Mouse (Mus musculus) embryonic facial prominence, embryonic 11.5 days (tissue): ENCODE measurements around the gene Mrpl48. TPM values are rescaled to one million over a fixed set of nuclear protein-coding genes. Genes with fewer than 3 reads are reported as not detected.
"Not testable (repeated sequence)": the region's sequence is repeated elsewhere in the genome, so short reads cannot be mapped to it uniquely, and the experiment has no call there.

Experiments
- ATAC-seq: fragments of 200-750 bp; cut with Nextera tagmentation; replicated peaks from 2 replicates; pipeline ENCODE4 v1.8.0; 2017; ENCODE audit warnings: low read depth; ENCODE audit not compliant: insufficient number of reproducible peaks, low FRiP score, low TSS enrichment
- DNase-seq: peaks from one replicate; pipeline ENCODE4 v3.0.0-alpha.2; 2015; ENCODE audit warnings: low spot score
- H3K27ac ChIP-seq: fragments of 300-500 bp; sonication (generic); replicated peaks from 2 replicates; pipeline ENCODE4 v1.5.1; 2014; ENCODE audit warnings: mild to moderate bottlenecking, low read depth, low read length, control low read depth
- H3K27me3 ChIP-seq: fragments of 300-500 bp; sonication (generic); 2 replicates; pipeline ENCODE4 v1.6.1; 2014; ENCODE audit warnings: mild to moderate bottlenecking, low read length, moderate library complexity, mixed read lengths; ENCODE audit not compliant: control insufficient read depth, insufficient read depth
- H3K36me3 ChIP-seq: fragments of 300-500 bp; sonication (generic); replicated peaks from 2 replicates; pipeline ENCODE4 v1.6.1; 2014; ENCODE audit warnings: low read depth, mild to moderate bottlenecking, low read length, moderate library complexity, mixed read lengths; ENCODE audit not compliant: control insufficient read depth, insufficient read depth
- H3K4me1 ChIP-seq: fragments of 300-500 bp; sonication (generic); 2 replicates; pipeline ENCODE4 v1.6.1; 2014; ENCODE audit warnings: low read length, mixed read lengths; ENCODE audit not compliant: control insufficient read depth, insufficient read depth
- H3K4me2 ChIP-seq: fragments of 300-500 bp; sonication (generic); 2 replicates; pipeline ENCODE4 v1.6.1; 2014; ENCODE audit warnings: low read depth, mild to moderate bottlenecking, control low read depth, low read length, moderate library complexity
- H3K4me3 ChIP-seq: fragments of 300-500 bp; sonication (generic); 2 replicates; pipeline ENCODE4 v1.5.1; 2014; ENCODE audit warnings: low read depth, low read length, control low read depth
- H3K9ac ChIP-seq: fragments of 300-500 bp; sonication (generic); replicated peaks from 2 replicates; pipeline ENCODE4 v1.6.1; 2014; ENCODE audit warnings: mild to moderate bottlenecking, control low read depth, low read length
- H3K9me3 ChIP-seq: fragments of 300-500 bp; sonication (generic); replicated peaks from 2 replicates; pipeline ENCODE4 v1.6.1; 2016; ENCODE audit warnings: mild to moderate bottlenecking, low read length, inconsistent platforms, mixed read lengths; ENCODE audit not compliant: control insufficient read depth
- WGBS: fragments of 180-500 bp; shearing (Covaris S2); extraction: QIAGEN DNeasy Blood & Tissue Kit; methylation state at CpG from one replicate; pipeline ENCODE4 v1.1.7; 2014; 5-methylcytosine and 5-hydroxymethylcytosine counted together
- polyA plus RNA-seq: library from polyadenylated mRNA; unstranded; fragments of >200 nt; fragmentation: Nextera tagmentation; extraction: Ambion mirVana; gene quantifications from 2 replicates; pipeline ENCODE4 v1.2.1, GENCODE M21; 2014

The Mrpl48 gene
- polyA plus RNA-seq, 1 experiment from 2014 or later, result 66.7 TPM

DNA sequence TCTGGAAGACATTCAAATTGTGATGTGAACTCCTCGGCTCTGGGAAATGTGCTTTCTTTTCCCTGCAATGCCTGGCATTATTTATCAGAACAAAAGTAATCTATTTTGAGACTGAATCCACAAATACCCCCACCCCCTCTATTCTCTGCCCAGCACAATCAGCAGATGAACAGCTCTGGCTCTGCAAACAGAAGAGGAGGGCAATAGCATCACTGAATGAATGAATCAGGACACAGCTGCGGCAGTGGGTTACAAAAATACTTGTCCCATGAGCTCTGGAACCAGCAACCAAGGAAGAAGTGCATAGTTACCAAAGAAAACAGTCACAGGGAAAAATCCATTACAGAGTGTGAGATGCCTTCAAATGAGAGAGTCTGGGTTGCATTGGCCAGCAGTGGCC, 29.3 kb downstream of the Mrpl48 start:
- Histone ChIP-seq H3K27ac (no peak overlapping the region), H3K4me1 (no peaks in the 10 kb centered on the region), H3K4me3 (no peak overlapping the region), H3K9me3 (no peaks in the 10 kb centered on the region), H3K4me2 (no peak overlapping the region), H3K27me3 (no peaks in the 10 kb centered on the region), H3K9ac (no peak overlapping the region), H3K36me3 (no peaks in the 10 kb centered on the region)
- ATAC-seq, result no peak
- 78% methylated on average over 2 of the region's 2 CpGs for WGBS
- DNase-seq, result no peak

DNA sequence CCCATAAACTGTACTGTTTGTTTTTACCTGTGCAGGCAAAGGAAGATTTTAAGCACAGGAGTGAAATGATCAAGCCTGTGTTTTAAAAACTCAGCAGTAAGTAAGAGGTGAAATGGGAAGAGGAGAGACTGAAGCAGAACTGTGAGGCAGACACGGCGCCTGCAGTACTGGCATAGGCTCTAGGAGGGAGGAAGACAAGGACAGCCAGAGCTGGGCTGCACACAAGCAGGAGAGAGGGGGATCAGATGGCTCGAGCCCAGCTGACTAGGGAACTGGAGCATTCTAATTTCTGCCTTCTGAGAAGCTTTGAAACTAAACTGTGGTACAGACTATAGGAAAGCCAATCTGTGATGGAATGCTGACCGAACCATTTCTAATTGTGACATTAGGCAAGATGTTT, 35.4 kb downstream of the Mrpl48 start:
- no peaks in the 10 kb centered on the region for H3K4me1 ChIP-seq
- H3K27me3 ChIP-seq, result no peaks in the 10 kb centered on the region
- WGBS, result 78% methylated on average over 4 of the region's 4 CpGs
- no peak for ATAC-seq
- no peaks in the 10 kb centered on the region for H3K9me3 ChIP-seq
- H3K4me3 ChIP-seq, result no peak overlapping the region
- no peak overlapping the region for H3K27ac ChIP-seq
- H3K36me3 ChIP-seq, result no peaks in the 10 kb centered on the region
- DNase-seq, result no peak
- H3K9ac ChIP-seq, result no peak overlapping the region
- no peak overlapping the region for H3K4me2 ChIP-seq

- H3K9ac ChIP-seq, result no peak overlapping the region
- H3K27ac ChIP-seq, result no peak overlapping the region
- H3K4me1 ChIP-seq, result no peaks in the 10 kb centered on the region
- DNase-seq (no peak), ATAC-seq (no peak)
- H3K27me3 ChIP-seq, result no peaks in the 10 kb centered on the region
- no peak overlapping the region for H3K4me2 ChIP-seq
- no peaks in the 10 kb centered on the region for H3K9me3 ChIP-seq
- H3K4me3 ChIP-seq, result no peak overlapping the region
- 81% methylated on average over 4 of the region's 4 CpGs for WGBS
- no peaks in the 10 kb centered on the region for H3K36me3 ChIP-seq
These were observed 36.0 kb downstream of the Mrpl48 start for GRCm38 (mm10) chr7:100572061-100572460.

DNA sequence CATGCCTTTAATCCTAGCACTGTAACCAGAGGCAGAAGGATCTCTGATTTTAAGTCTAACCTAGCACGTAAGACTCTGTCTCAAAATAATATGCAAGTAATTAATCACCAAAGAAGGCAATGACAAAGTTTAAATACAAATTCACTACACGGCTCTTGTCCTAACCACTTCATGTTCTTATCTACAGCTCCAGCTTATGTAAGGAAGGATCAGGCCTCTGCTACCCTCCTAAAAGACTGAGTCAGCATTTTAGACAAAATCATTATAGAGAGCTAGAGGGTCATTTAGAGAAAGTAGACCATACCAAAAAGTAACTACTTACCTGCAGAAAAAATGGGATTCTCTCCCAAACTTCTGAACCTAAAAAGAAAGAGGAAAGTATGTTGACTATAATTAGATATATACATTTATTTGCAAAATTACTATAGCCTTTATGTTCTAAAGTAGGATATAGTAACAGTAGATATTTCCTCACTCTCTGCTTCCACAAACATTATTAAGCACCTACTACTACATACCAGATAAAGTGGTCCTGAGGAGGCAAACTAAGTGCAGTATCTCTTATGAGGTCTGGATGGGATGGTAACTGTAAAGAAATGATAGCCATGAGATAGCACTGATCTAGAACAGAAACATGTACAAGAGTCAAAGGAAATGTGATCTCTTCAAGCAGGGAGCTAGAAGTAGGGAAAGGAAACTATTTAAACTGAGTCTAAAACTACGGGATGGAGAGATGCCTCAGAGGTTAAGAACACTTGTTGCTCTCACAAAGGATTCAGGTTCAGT, 37.0 kb downstream of the Mrpl48 start:
- Histone ChIP-seq H3K27me3 (no peaks in the 10 kb centered on the region), H3K4me1 (no peaks in the 10 kb centered on the region), H3K4me2 (no peak overlapping the region), H3K4me3 (no peak overlapping the region), H3K27ac (no peak overlapping the region), H3K9ac (no peak overlapping the region), H3K9me3 (no peaks in the 10 kb centered on the region), H3K36me3 (no peaks in the 10 kb centered on the region)
- DNase-seq (no peak), ATAC-seq (no peak)
- 85% methylated on average over 3 of the region's 3 CpGs for WGBS

DNA sequence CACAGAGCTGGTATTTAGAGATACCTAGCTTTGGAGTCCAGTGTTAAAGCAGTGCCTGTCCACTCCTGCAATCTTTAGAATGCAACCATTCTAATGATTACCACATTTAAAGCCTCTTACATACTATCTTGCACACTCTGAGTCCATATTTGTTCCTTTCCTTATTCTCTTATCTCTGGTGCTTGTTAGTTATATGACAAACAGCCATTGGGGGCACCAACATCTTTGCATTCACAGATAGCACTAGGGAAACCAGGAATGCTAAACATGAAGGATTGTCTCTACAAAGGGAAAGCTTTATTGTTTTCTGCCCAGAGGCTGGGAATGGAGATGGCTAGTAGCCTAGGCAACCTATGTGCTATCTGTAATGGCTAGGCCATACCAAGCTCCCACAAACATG, 38.2 kb downstream of the Mrpl48 start:
- H3K4me2 ChIP-seq, result no peak overlapping the region
- H3K27me3 ChIP-seq, result no peaks in the 10 kb centered on the region
- no peaks in the 10 kb centered on the region for H3K9me3 ChIP-seq

GRCm38 (mm10) chr7:100567238-100567637, 40.9 kb downstream of the Mrpl48 start:
- H3K9me3 ChIP-seq, H3K4me1 ChIP-seq, DNase-seq, H3K4me2 ChIP-seq, H3K27me3 ChIP-seq, H3K27ac ChIP-seq, ATAC-seq, H3K9ac ChIP-seq, H3K4me3 ChIP-seq, H3K36me3 ChIP-seq: not testable (repeated sequence)
- 72% methylated on average over 5 of the region's 5 CpGs for WGBS

More for the DNA sequence above, 38.2 kb downstream of the Mrpl48 start:
- Histone ChIP-seq H3K36me3 (no peaks in the 10 kb centered on the region), H3K4me1 (no peaks in the 10 kb centered on the region), H3K9ac (no peak overlapping the region), H3K27ac (no peak overlapping the region), H3K4me3 (no peak overlapping the region)
- no peak for ATAC-seq
- no peak for DNase-seq

DNA sequence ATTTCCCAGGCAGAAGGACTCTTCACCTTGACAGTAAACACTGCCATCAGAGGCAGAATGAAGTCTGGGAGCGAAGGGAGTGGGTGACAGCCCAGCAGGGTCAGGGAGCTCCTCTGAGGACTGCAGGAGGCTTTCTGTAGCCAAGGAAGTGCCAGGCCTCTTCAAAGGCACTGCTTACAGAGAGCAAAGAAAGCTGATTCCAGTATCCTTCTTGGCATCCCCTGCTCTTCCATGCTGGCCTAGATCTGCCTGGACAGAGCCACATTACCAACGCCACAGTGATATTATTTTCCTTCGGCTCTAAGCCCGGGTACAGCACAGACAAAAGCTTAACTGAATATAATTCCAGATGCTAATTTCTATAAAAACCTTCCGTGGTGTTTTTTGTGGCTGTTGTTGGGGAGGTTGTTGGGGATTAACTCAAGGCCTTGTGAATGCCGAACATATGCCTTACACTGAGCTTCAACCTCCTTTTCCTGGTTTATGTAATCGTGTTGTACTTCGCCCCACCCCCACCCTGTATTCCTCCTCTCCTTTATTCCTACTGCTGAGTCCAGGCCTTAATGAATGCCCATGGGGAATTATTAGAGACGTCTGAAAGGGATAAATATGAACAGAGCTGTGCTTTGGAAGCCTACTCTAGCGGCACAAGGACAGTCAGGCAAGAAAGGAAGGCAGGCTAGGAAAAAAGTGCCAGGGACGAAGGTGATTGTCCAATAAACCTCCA, 46.1 kb downstream of the Mrpl48 start:
- H3K4me2 ChIP-seq, result no peak overlapping the region
- no peak overlapping the region for H3K4me3 ChIP-seq
- no peak overlapping the region for H3K9ac ChIP-seq
- no peaks in the 10 kb centered on the region for H3K36me3 ChIP-seq
- no peaks in the 10 kb centered on the region for H3K27me3 ChIP-seq
- no peak for ATAC-seq
- H3K27ac ChIP-seq, result no peak overlapping the region
- no peaks in the 10 kb centered on the region for H3K9me3 ChIP-seq
- WGBS, result 72% methylated on average over 11 of the region's 11 CpGs
- no peaks in the 10 kb centered on the region for H3K4me1 ChIP-seq
- no peak for DNase-seq

DNA sequence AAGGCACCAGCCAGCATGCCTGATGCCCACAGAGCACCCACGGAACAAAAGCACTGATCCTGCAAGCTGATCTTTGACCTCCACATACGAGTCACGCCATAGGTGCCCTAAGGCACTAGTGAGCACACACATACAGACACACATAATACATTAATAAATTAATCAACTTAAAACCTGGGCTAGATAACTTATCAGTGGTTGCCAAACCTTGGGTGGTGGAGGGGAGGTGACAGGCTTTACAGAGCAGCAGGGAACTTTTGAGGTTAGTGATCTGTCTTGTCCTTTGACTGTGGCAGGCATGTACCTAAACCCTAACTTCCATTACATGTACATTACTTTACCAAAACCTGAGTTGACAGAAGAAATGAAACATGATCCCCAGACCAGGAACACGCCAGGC, 48.8 kb downstream of the Mrpl48 start:
- H3K36me3 ChIP-seq, result no peaks in the 10 kb centered on the region
- H3K27ac ChIP-seq, result no peak overlapping the region
- no peak overlapping the region for H3K9ac ChIP-seq
- H3K4me2 ChIP-seq, result no peak overlapping the region
- ATAC-seq (no peak), DNase-seq (no peak)
- H3K9me3 ChIP-seq, result no peaks in the 10 kb centered on the region
- H3K4me1 ChIP-seq, result no peaks in the 10 kb centered on the region
- 75% methylated on average over 4 of the region's 4 CpGs for WGBS
- H3K27me3 ChIP-seq, result no peaks in the 10 kb centered on the region
- H3K4me3 ChIP-seq, result no peak overlapping the region
